Mouse (Mus musculus) bone marrow macrophage, adult 2 months (primary cell): ENCODE data around the gene Atp6v0e.

Experiments
- CTCF ChIP-seq: IDR thresholded peaks from 2 replicates; pipeline ENCODE4 v1.5.1; 2012; ENCODE audit warnings: low read depth, mild to moderate bottlenecking, low read length, moderate library complexity
- POLR2A ChIP-seq: IDR thresholded peaks from 2 replicates; pipeline ENCODE4 v1.6.1; 2012; ENCODE audit warnings: mild to moderate bottlenecking, low read depth, low read length, borderline replicate concordance

DNA sequence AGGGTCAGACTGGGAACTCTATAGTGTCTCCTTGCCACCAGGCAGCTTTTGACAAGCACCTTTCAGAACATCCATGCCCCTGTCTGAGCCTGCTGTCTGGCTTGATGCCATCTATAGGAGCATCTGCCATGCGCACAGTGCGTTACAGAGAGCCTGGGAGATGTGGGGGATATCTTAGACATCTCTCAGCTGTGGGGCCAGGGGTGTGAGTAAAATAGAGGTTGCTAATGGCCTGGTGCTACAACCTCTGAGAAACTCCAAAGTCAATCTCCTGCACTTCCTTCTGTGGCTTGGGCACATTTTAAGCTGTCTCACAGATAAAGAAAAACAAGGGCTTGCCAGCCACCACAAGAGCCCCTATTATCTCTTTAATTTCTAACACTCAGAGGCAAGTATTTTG lies 26.8 kb downstream of the Atp6v0e start:
- no peak for TF ChIP-seq CTCF
- no peak for TF ChIP-seq POLR2A
